Mouse (Mus musculus) megakaryocyte, embryonic 14.5 days (primary cell): Measurements from ENCODE around the gene Arhgap32.

Experiments used
- FLI1 ChIP-seq: IDR thresholded peaks from 2 replicates; pipeline ENCODE4 v1.6.1; 2012; ENCODE audit warnings: low read length, inconsistent platforms, mixed read lengths
- GATA1 ChIP-seq: IDR thresholded peaks from 3 replicates; pipeline ENCODE4 v1.6.1; 2012; ENCODE audit warnings: mixed read lengths, low read length, inconsistent platforms, borderline replicate concordance

GRCm38 (mm10) chr9:32149836-32150642 is 34.1 kb downstream of the Arhgap32 start:
- no peak for TF ChIP-seq FLI1
- TF ChIP-seq GATA1 = no peak
